13 mouse cellular contexts compared by ENCODE assay signal in the genomic region with DNA sequence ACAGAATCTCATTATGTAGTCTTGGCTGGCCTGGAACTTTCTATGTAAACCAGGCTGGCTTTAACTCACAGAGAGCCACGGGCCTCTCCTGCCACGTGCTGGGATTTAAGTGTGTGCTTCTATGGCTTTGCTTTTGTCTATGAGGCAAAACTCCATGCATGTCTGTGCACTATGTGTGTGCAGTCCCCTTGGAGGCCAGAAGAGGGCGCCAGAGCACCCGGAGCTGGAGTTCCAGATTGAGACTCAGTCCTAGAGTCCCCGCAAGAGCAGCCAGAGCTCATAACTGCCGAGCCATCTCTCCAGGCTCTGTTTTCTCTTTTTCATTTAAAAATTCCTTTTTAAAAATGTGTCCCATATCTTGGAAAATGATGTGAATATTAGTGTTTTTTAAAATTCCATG. TPM values are rescaled to one million over a fixed set of nuclear protein-coding genes. Genes with fewer than 3 reads are reported as not detected.
DNase-seq lines count a peak whose midpoint lies in the region; ATAC-seq and TF ChIP-seq lines count a peak whose summit lies in the region.
"Had no signal": no experiment of that assay in that cellular context is flagged by ENCODE, and none has a peak within 500 bp of the region (broad histone marks: within the 10 kb centered on the region; RNA-seq: fewer than 3 reads in every experiment).

No protein-coding gene starts in this region.

- ATAC-seq in neural tube, embryonic 11.5 days (ENCODE audit: insufficient read depth, low FRiP score, low TSS enrichment) = no peak
- no peak for ATAC-seq in neural tube, embryonic 15.5 days (ENCODE audit: low FRiP score)
- ATAC-seq: midbrain, embryonic 16.5 days had no signal

- DNase-seq in heart, adult 2 months = no peak
- no peak for DNase-seq in heart, postnatal 10 days
- DNase-seq in neural tube, embryonic 11.5 days (ENCODE audit: low spot score) = peak; percentile 30
- peak; percentile 52 for DNase-seq in MEL (ENCODE audit: low read depth, low spot score)
- peak; percentile 53 for DNase-seq in naive thymus-derived CD4-positive, alpha-beta T cell, adult 2 months (ENCODE audit: low read depth)
- no peak for DNase-seq in right cerebral cortex, postnatal 36 days (ENCODE audit: low spot score in 2 of 2)
- no peak for DNase-seq in spleen, adult 18-20 months
- DNase-seq: kidney, adult 9 months; liver, embryonic 13.5 days had no signal

- no peak; the same call in 1 of the 2 replicates for TF ChIP-seq RAD21 in MEL (IDR thresholded peaks at IDR 0.05; ENCODE audit: low read depth, low read length)

- H3K4me2 ChIP-seq in neural tube, embryonic 11.5 days (ENCODE audit: low read depth) = no peak overlapping the region
- no peak overlapping the region for H3K4me2 ChIP-seq in neural tube, embryonic 15.5 days
- H3K4me2 ChIP-seq: embryonic facial prominence, embryonic 12.5 days; heart, embryonic 15.5 days; liver, embryonic 13.5 days had no signal

- no peak for TF ChIP-seq POLR2A in heart, adult 2 months (IDR thresholded peaks at IDR 0.05; ENCODE audit: insufficient read depth, low read depth, low read length)
- no peak for TF ChIP-seq POLR2A in MEL (IDR thresholded peaks at IDR 0.05; ENCODE audit: control insufficient read depth in 1 of 2, insufficient read depth in 1 of 2, low read depth in 1 of 2, low read length in 2 of 2, poor library complexity in 1 of 2)

- TF ChIP-seq CTCF in heart, adult 2 months (IDR thresholded peaks at IDR 0.05) = peak; percentile 59
- peak; percentile 53 to 78 (median 66) for TF ChIP-seq CTCF in MEL (IDR thresholded peaks at IDR 0.05 in 2 of 3, conservative IDR thresholded peaks at IDR 0.05 in 1 of 3; ENCODE audit: control insufficient read depth in 1 of 3, insufficient read depth in 1 of 3, low read depth in 2 of 3, low read length in 3 of 3, poor library complexity in 1 of 3, severe bottlenecking in 1 of 3)

- H3K9me3 ChIP-seq in neural tube, embryonic 11.5 days (ENCODE audit: control insufficient read depth, low read length) = no peaks in the 10 kb centered on the region
- no peaks in the 10 kb centered on the region for H3K9me3 ChIP-seq in neural tube, embryonic 15.5 days (replicated peaks)
- H3K9me3 ChIP-seq in MEL (replicated peaks; ENCODE audit: insufficient read depth, low read length) = no peaks in the 10 kb centered on the region
- H3K9me3 ChIP-seq: embryonic facial prominence, embryonic 12.5 days; heart, embryonic 15.5 days; liver, embryonic 13.5 days had no signal

- no peaks in the 10 kb centered on the region for H3K27me3 ChIP-seq in heart, adult 2 months (ENCODE audit: control insufficient read depth, insufficient read depth, low read length)
- no peaks in the 10 kb centered on the region for H3K27me3 ChIP-seq in neural tube, embryonic 11.5 days (ENCODE audit: control insufficient read depth, insufficient read depth, low read length)
- H3K27me3 ChIP-seq in neural tube, embryonic 15.5 days (replicated peaks) = no peaks in the 10 kb centered on the region
- H3K27me3 ChIP-seq in MEL (ENCODE audit: control insufficient read depth in 1 of 2, insufficient read depth in 2 of 2, low read length in 2 of 2) = no peaks in the 10 kb centered on the region; a peak in 1 of 4 replicates
- H3K27me3 ChIP-seq: embryonic facial prominence, embryonic 12.5 days; heart, embryonic 15.5 days; liver, embryonic 13.5 days had no signal

- H3K4me3 ChIP-seq in heart, adult 2 months = no peak overlapping the region
- H3K4me3 ChIP-seq in neural tube, embryonic 11.5 days (ENCODE audit: low read depth, low read length) = no peak overlapping the region
- H3K4me3 ChIP-seq in neural tube, embryonic 15.5 days (replicated peaks) = no peak overlapping the region
- H3K4me3 ChIP-seq in MEL (ENCODE audit: control insufficient read depth in 1 of 2, insufficient read depth in 1 of 2, low read depth in 2 of 2, low read length in 2 of 2) = no peak overlapping the region
- H3K4me3 ChIP-seq: embryonic facial prominence, embryonic 12.5 days; heart, embryonic 15.5 days; liver, embryonic 13.5 days had no signal

- H3K4me1 ChIP-seq in heart, adult 2 months (ENCODE audit: control insufficient read depth, insufficient read depth, low read length) = peaks cover 3% of the 10 kb centered on the region
- no peaks in the 10 kb centered on the region for H3K4me1 ChIP-seq in neural tube, embryonic 11.5 days (ENCODE audit: control insufficient read depth, insufficient read depth, low read length)
- H3K4me1 ChIP-seq in neural tube, embryonic 15.5 days = no peaks in the 10 kb centered on the region
- peaks cover 0 to 8% of the 10 kb centered on the region in 2 experiments; a peak in 1 of 4 replicates for H3K4me1 ChIP-seq in MEL (ENCODE audit: control insufficient read depth in 1 of 2, insufficient read depth in 2 of 2, low read length in 2 of 2)

- H3K9ac ChIP-seq in heart, adult 2 months (ENCODE audit: low read depth, low read length) = no peak overlapping the region
- no peak overlapping the region for H3K9ac ChIP-seq in neural tube, embryonic 11.5 days (ENCODE audit: low read length)
- no peak overlapping the region for H3K9ac ChIP-seq in neural tube, embryonic 15.5 days (replicated peaks)
- no peak overlapping the region for H3K9ac ChIP-seq in MEL (ENCODE audit: control insufficient read depth, low read depth, low read length, poor library complexity, severe bottlenecking)
- H3K9ac ChIP-seq: embryonic facial prominence, embryonic 12.5 days; heart, embryonic 15.5 days; liver, embryonic 13.5 days had no signal

- no peaks in the 10 kb centered on the region for H3K36me3 ChIP-seq in heart, adult 2 months (ENCODE audit: control insufficient read depth, insufficient read depth, low read length)
- no peaks in the 10 kb centered on the region for H3K36me3 ChIP-seq in neural tube, embryonic 11.5 days (ENCODE audit: control insufficient read depth, insufficient read depth, low read length)
- no peaks in the 10 kb centered on the region for H3K36me3 ChIP-seq in neural tube, embryonic 15.5 days
- H3K36me3 ChIP-seq in MEL (ENCODE audit: control insufficient read depth in 1 of 2, insufficient read depth in 2 of 2, low read length in 2 of 2) = peaks cover 0 to 4% of the 10 kb centered on the region in 2 experiments; a peak in 2 of 4 replicates
- H3K36me3 ChIP-seq: embryonic facial prominence, embryonic 12.5 days; heart, embryonic 15.5 days; liver, embryonic 13.5 days had no signal

- H3K79me2 ChIP-seq in heart, adult 2 months (replicated peaks; ENCODE audit: control insufficient read depth, insufficient read depth, low read length) = no peaks in the 10 kb centered on the region
- H3K79me2 ChIP-seq in MEL (ENCODE audit: control insufficient read depth, insufficient read depth, low read length, poor library complexity) = no peaks in the 10 kb centered on the region

- 80% methylated on average over 6 of the region's 6 CpGs for WGBS in heart, adult 2 months
- 85% methylated on average over 6 of the region's 6 CpGs for WGBS in neural tube, embryonic 11.5 days
- 82% methylated on average over 6 of the region's 6 CpGs for WGBS in neural tube, embryonic 15.5 days

- intact Hi-C loops in heart, adult 2 months (cut with DNase I) = no loop called here
- intact Hi-C loops in heart, postnatal 10 days (cut with DNase I) = no loop called here

- H3K27ac ChIP-seq in heart, adult 2 months = no peak overlapping the region
- H3K27ac ChIP-seq in neural tube, embryonic 11.5 days (ENCODE audit: low read depth, low read length) = no peak overlapping the region
- H3K27ac ChIP-seq in neural tube, embryonic 15.5 days (replicated peaks) = no peak overlapping the region
- H3K27ac ChIP-seq in MEL (ENCODE audit: control insufficient read depth, low read depth, low read length) = no peak overlapping the region
- H3K27ac ChIP-seq: embryonic facial prominence, embryonic 12.5 days; heart, embryonic 15.5 days; liver, embryonic 13.5 days had no signal

- no peak for TF ChIP-seq EP300 in heart, adult 2 months (IDR thresholded peaks at IDR 0.05; ENCODE audit: insufficient read depth, low read depth, low read length)
- no peak for TF ChIP-seq EP300 in MEL (IDR thresholded peaks at IDR 0.05; ENCODE audit: low read depth in 1 of 2, low read length in 2 of 2)

TF ChIP-seq in MEL, 35 proteins besides CTCF, POLR2A, EP300 and RAD21 (continues in another document):
- no peak for TF ChIP-seq MXI1 (IDR thresholded peaks at IDR 0.05; ENCODE audit: low read depth, low read length)
- TF ChIP-seq RCOR1 (IDR thresholded peaks at IDR 0.05; ENCODE audit: low read depth, low read length) = no peak
- peak; percentile 33 for TF ChIP-seq SMC3 (IDR thresholded peaks at IDR 0.05; ENCODE audit: low read depth, low read length)
- TF ChIP-seq MYB (IDR thresholded peaks at IDR 0.05; ENCODE audit: low read depth, low read length) = no peak
- no peak for TF ChIP-seq ZMIZ1 (IDR thresholded peaks at IDR 0.05; ENCODE audit: low read depth, low read length)

RNA-seq across cellular contexts. Expression of gene Itpr3, which starts 20.8 kb away (rescaled TPM):
- total RNA-seq in heart, adult 2 months (2021) = 1 to 10 TPM; 4.6 to 6.2 TPM
- 3.4 and 6.7 TPM in 2 replicates for polyA plus RNA-seq in heart, adult 2 months (2012; rRNA removed)
- 1 to 10 TPM; 8.0 to 9.0 TPM for total RNA-seq in heart, postnatal 10 days (2021)
- 1.2 and 1.4 TPM in 2 replicates for polyA plus RNA-seq in neural tube, embryonic 11.5 days (2014; fragmentation: Nextera tagmentation; extraction: Ambion mirVana)
- 0.82 and 2.9 TPM in 2 replicates for polyA plus RNA-seq in neural tube, embryonic 15.5 days (2015; fragmentation: Nextera tagmentation; extraction: Ambion mirVana)
- total RNA-seq in MEL (2012; rRNA removed) = 7.3 and 9.7 TPM in 2 replicates
- polyA plus RNA-seq in MEL (2012; ENCODE audit: insufficient read depth in 1 of 2, insufficient read length in 2 of 2, low read depth in 1 of 2, low replicate concordance in 2 of 2, missing spikeins in 1 of 2) = 10 to 100 TPM in 1 of 2 experiments, not detected in 1; 11.4 TPM

RNA-seq across cellular contexts. Expression of gene Bak1, which starts 49.1 kb away (rescaled TPM):
- total RNA-seq in heart, adult 2 months (2021) = 10 to 100 TPM; 15.0 to 16.9 TPM
- polyA plus RNA-seq in heart, adult 2 months (2012; rRNA removed) = 35.0 and 35.9 TPM in 2 replicates
- total RNA-seq in heart, postnatal 10 days (2021) = 10 to 100 TPM; 40.4 to 43.2 TPM
- polyA plus RNA-seq in neural tube, embryonic 11.5 days (2014; fragmentation: Nextera tagmentation; extraction: Ambion mirVana) = 8.2 and 8.3 TPM in 2 replicates
- 4.5 TPM in 2 replicates for polyA plus RNA-seq in neural tube, embryonic 15.5 days (2015; fragmentation: Nextera tagmentation; extraction: Ambion mirVana)
- 66.8 and 75.4 TPM in 2 replicates for total RNA-seq in MEL (2012; rRNA removed)
- polyA plus RNA-seq in MEL (2012; ENCODE audit: insufficient read depth in 1 of 2, insufficient read length in 2 of 2, low read depth in 1 of 2, low replicate concordance in 2 of 2, missing spikeins in 1 of 2) = 100 to 1,000 TPM in 1 of 2 experiments, not detected in 1; 150 TPM

RNA-seq across cellular contexts. Expression of gene Uqcc2, which starts 55.8 kb away (rescaled TPM):
- total RNA-seq in heart, adult 2 months (2021) = 100 to 1,000 TPM; 296 to 343 TPM
- 288 and 395 TPM in 2 replicates for polyA plus RNA-seq in heart, adult 2 months (2012; rRNA removed)
- 100 to 1,000 TPM; 278 to 279 TPM for total RNA-seq in heart, postnatal 10 days (2021)
- polyA plus RNA-seq in neural tube, embryonic 11.5 days (2014; fragmentation: Nextera tagmentation; extraction: Ambion mirVana) = 345 and 346 TPM in 2 replicates
- polyA plus RNA-seq in neural tube, embryonic 15.5 days (2015; fragmentation: Nextera tagmentation; extraction: Ambion mirVana) = 349 and 390 TPM in 2 replicates
- total RNA-seq in MEL (2012; rRNA removed) = 270 and 329 TPM in 2 replicates
- polyA plus RNA-seq in MEL (2012; ENCODE audit: insufficient read depth in 1 of 2, insufficient read length in 2 of 2, low read depth in 1 of 2, low replicate concordance in 2 of 2, missing spikeins in 1 of 2) = 100 to 1,000 TPM in 1 of 2 experiments, not detected in 1; 176 TPM

Comparison
In these comparisons a context has a peak if more than half of its experiments do, and no peak if none do; other contexts are left out.
1. DNase-seq: peak in neural tube, embryonic 11.5 days (single experiment), MEL (single experiment) and naive thymus-derived CD4-positive, alpha-beta T cell, adult 2 months (single experiment); none in heart, adult 2 months (0 of 2), heart, postnatal 10 days (0 of 2), right cerebral cortex, postnatal 36 days (0 of 2) and spleen, adult 18-20 months (0 of 2).